Comparison of ENCODE assay signal across 13 mouse cellular contexts in the genomic region with DNA sequence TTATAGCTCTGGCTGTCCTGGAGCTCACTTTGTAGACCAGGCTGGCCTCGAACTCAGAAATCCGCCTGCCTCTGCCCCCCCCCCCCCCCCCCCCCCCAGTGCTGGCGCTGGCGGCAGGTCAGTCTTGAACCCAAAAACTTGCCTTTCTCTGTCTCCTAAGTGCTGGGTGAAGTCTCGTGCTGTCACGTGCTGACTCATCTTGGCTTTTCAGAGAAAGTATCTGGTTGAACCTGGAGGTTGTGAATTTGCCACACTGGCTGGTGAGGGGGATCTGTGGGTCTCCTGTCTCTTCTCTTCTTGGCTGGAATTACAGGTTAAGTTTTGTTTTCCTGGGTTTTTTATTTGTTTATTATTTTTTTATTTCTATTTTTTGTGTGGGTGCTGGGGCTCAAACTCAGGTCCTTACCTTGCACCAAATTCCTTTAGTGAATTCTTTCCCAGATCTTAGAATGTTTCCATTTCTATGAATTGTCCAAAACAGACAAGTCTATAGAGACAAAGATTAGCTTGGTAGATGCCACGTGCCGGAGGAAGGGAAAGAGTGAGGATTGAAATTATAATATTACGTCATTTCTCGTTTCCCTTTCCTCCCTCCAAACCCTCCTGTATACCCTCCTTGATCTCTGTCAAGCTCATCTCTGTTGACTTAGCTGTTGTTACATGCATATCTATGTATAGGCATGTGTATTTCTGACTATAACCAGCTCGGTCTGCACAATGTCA. TPM values are rescaled to one million over a fixed set of nuclear protein-coding genes. Genes with fewer than 3 reads are reported as not detected.
"Had no signal": no experiment of that assay in that cellular context is flagged by ENCODE, and none has a peak within 500 bp of the region (broad histone marks: within the 10 kb centered on the region; RNA-seq: fewer than 3 reads in every experiment).

No protein-coding gene starts in this region.

- H3K27me3 ChIP-seq: liver, embryonic 13.5 days; lung, embryonic 15.5 days; megakaryocyte, embryonic 14.5 days had no signal

- H3K9me3 ChIP-seq: liver, embryonic 13.5 days; lung, embryonic 15.5 days; midbrain, embryonic 10.5 days; midbrain, embryonic 13.5 days had no signal

- H3K36me3 ChIP-seq: liver, embryonic 13.5 days; lung, embryonic 15.5 days; midbrain, embryonic 10.5 days; midbrain, embryonic 13.5 days had no signal

- DNase-seq: kidney, postnatal 25 days; layer of hippocampus, adult 9-11 months; liver, embryonic 13.5 days; lung, postnatal 10 days; lung, postnatal 36 days; thymus, postnatal 25 days had no signal

- H3K27ac ChIP-seq: kidney, postnatal 0 days; layer of hippocampus, adult 2 months; liver, embryonic 13.5 days; lung, embryonic 15.5 days; midbrain, embryonic 10.5 days; midbrain, embryonic 13.5 days had no signal

- H3K9ac ChIP-seq: liver, embryonic 13.5 days; lung, embryonic 15.5 days; midbrain, embryonic 13.5 days had no signal

- H3K4me3 ChIP-seq: layer of hippocampus, adult 2 months; liver, embryonic 13.5 days; lung, embryonic 15.5 days; megakaryocyte, embryonic 14.5 days; midbrain, embryonic 10.5 days; midbrain, embryonic 13.5 days had no signal

RNA-seq across cellular contexts. Expression of a gene that starts 52.4 kb away (rescaled TPM):
- polyA plus RNA-seq: thymus, postnatal 0 days had no signal
